Mouse (Mus musculus) brown adipose tissue, adult 24 weeks (tissue): ENCODE results near the gene Ahdc1. TPM values are rescaled to one million over a fixed set of nuclear protein-coding genes. Genes with fewer than 3 reads are reported as not detected.
"Not testable (repeated sequence)": the region's sequence is repeated elsewhere in the genome, so short reads cannot be mapped to it uniquely, and the experiment has no call there.

ENCODE experiments used
- H3K27ac ChIP-seq: fragments of 200-500 bp; replicated peaks from 2 replicates; pipeline ENCODE4 v1.5.1; 2012; ENCODE audit warnings: low read depth, mild to moderate bottlenecking, low read length
- H3K4me1 ChIP-seq: fragments of 200-500 bp; 2 replicates; pipeline ENCODE4 v1.6.1; 2012; ENCODE audit warnings: low read length, mixed read lengths; ENCODE audit not compliant: control insufficient read depth, insufficient read depth, insufficient read length
- H3K4me3 ChIP-seq: fragments of 200-500 bp; 2 replicates; pipeline ENCODE4 v1.5.1; 2012; ENCODE audit warnings: low read depth, mild to moderate bottlenecking, low read length, moderate library complexity; ENCODE audit not compliant: insufficient read depth
- polyA plus RNA-seq: library from polyadenylated mRNA; stranded (reverse); fragments of >200 nt; gene quantifications from 2 replicates; pipeline ENCODE4 v1.2.4, GENCODE M21; 2012; ENCODE audit not compliant: missing spikeins, insufficient read depth, insufficient read length

The Ahdc1 gene
- polyA plus RNA-seq, 1 experiment: 26.1 TPM

GRCm38 (mm10) chr4:132977597-132977996, 33.5 kb upstream of the Ahdc1 start:
- peaks cover 32% of the 10 kb centered on the region for H3K4me1 ChIP-seq
- H3K4me3 ChIP-seq: no peak overlapping the region
- H3K27ac ChIP-seq: no peak overlapping the region

GRCm38 (mm10) chr4:132979186-132979585, 31.9 kb upstream of the Ahdc1 start:
- H3K4me1 ChIP-seq: peaks cover 26% of the 10 kb centered on the region
- H3K4me3 ChIP-seq: no peak overlapping the region
- no peak overlapping the region for H3K27ac ChIP-seq

- H3K4me1 ChIP-seq: peaks cover 10% of the 10 kb centered on the region; the same call in 1 of the 2 replicates
- H3K4me3 ChIP-seq: no peak overlapping the region
- no peak overlapping the region for H3K27ac ChIP-seq
Measured at GRCm38 (mm10) chr4:132981621-132982020, 29.4 kb upstream of the Ahdc1 start.

GRCm38 (mm10) chr4:132982999-132983398, 28.1 kb upstream of the Ahdc1 start:
- H3K4me1 ChIP-seq: peaks cover 3% of the 10 kb centered on the region; the same call in 1 of the 2 replicates
- no peak overlapping the region for H3K27ac ChIP-seq
- H3K4me3 ChIP-seq: no peak overlapping the region

- Histone ChIP-seq H3K4me3 (no peak overlapping the region), H3K27ac (no peak overlapping the region), H3K4me1 (peaks cover 3% of the 10 kb centered on the region; the same call in 1 of the 2 replicates)
Measured at GRCm38 (mm10) chr4:132983664-132984512, 27.2 kb upstream of the Ahdc1 start.

- peaks cover 3% of the 10 kb centered on the region; the same call in 1 of the 2 replicates for H3K4me1 ChIP-seq
- no peak overlapping the region for H3K4me3 ChIP-seq
- H3K27ac ChIP-seq: no peak overlapping the region
Measured at GRCm38 (mm10) chr4:132988581-132989355, 22.3 kb upstream of the Ahdc1 start.

GRCm38 (mm10) chr4:132993553-132993952, 17.5 kb upstream of the Ahdc1 start:
- Histone ChIP-seq H3K27ac (no peak overlapping the region), H3K4me3 (no peak overlapping the region), H3K4me1 (no peaks in the 10 kb centered on the region)

- H3K4me3 ChIP-seq: no peak overlapping the region
- H3K27ac ChIP-seq: no peak overlapping the region
- no peaks in the 10 kb centered on the region for H3K4me1 ChIP-seq
Measured at GRCm38 (mm10) chr4:132997469-132998237, 13.4 kb upstream of the Ahdc1 start.

GRCm38 (mm10) chr4:133002896-133003295, 8.2 kb upstream of the Ahdc1 start:
- no peak overlapping the region for H3K4me3 ChIP-seq
- H3K27ac ChIP-seq: no peak overlapping the region

GRCm38 (mm10) chr4:133003316-133004018, 7.6 kb upstream of the Ahdc1 start:
- Histone ChIP-seq H3K4me3 (no peak overlapping the region), H3K4me1 (no peaks in the 10 kb centered on the region), H3K27ac (no peak overlapping the region)

More at GRCm38 (mm10) chr4:133002896-133003295, 8.2 kb upstream of the Ahdc1 start:
- H3K4me1 ChIP-seq: no peaks in the 10 kb centered on the region

GRCm38 (mm10) chr4:133005233-133005632, 5.8 kb upstream of the Ahdc1 start:
- Histone ChIP-seq H3K4me3 (no peak overlapping the region), H3K27ac (no peak overlapping the region), H3K4me1 (no peaks in the 10 kb centered on the region)

- not testable (repeated sequence) for H3K4me1 ChIP-seq, H3K4me3 ChIP-seq, H3K27ac ChIP-seq
Measured at GRCm38 (mm10) chr4:133005885-133006451, 5.1 kb upstream of the Ahdc1 start.

GRCm38 (mm10) chr4:133007513-133008380, 3.3 kb upstream of the Ahdc1 start:
- no peaks in the 10 kb centered on the region for H3K4me1 ChIP-seq
- no peak overlapping the region for H3K4me3 ChIP-seq
- no peak overlapping the region for H3K27ac ChIP-seq
